Mouse (Mus musculus) CH12.LX (cell line): ENCODE results near the gene Samd7. TPM values are rescaled to one million over a fixed set of nuclear protein-coding genes. Genes with fewer than 3 reads are reported as not detected.

Experiments used
- DNase-seq: peaks from one replicate; pipeline ENCODE4 v3.0.0-alpha.2; 2013; ENCODE audit errors: extremely low read depth
- H3K27ac ChIP-seq: 2 replicates; pipeline ENCODE4 v1.5.1; 2012; ENCODE audit warnings: low read depth, mild to moderate bottlenecking, control low read depth, moderate library complexity; ENCODE audit not compliant: insufficient read depth
- H3K27me3 ChIP-seq: replicated peaks from 2 replicates; pipeline ENCODE3; 2012; ENCODE audit warnings: inconsistent platforms
- H3K36me3 ChIP-seq, 2 experiments: replicated peaks in 1 of 2; 2 replicates each; pipeline versions ENCODE3 to v1.6.1; 2012; ENCODE audit warnings: inconsistent platforms in 1 of 2, low read length in 1 of 2, mild to moderate bottlenecking in 1 of 2, mixed read lengths in 1 of 2, moderate library complexity in 1 of 2; ENCODE audit not compliant: control insufficient read depth in 1 of 2, insufficient read depth in 1 of 2
- H3K4me1 ChIP-seq, 2 experiments: 2 replicates each; pipeline ENCODE4 v1.6.1; 2012; ENCODE audit warnings: inconsistent platforms in 1 of 2, moderate library complexity in 1 of 2; ENCODE audit not compliant: insufficient read depth in 2 of 2, control insufficient read depth in 1 of 2
- H3K4me2 ChIP-seq: 2 replicates; pipeline ENCODE4 v1.6.1; 2012; ENCODE audit warnings: low read depth, mild to moderate bottlenecking, control low read depth; ENCODE audit not compliant: poor library complexity, insufficient read depth, severe bottlenecking
- H3K4me3 ChIP-seq, 3 experiments: fragments of 150-350 bp in 1 of 3; sonication (generic) in 1 of 3; replicated peaks in 1 of 3; 2 replicates each; pipeline versions ENCODE3 to v1.5.1; 2011 to 2012; ENCODE audit warnings: low read depth in 2 of 3, low read length in 2 of 3, mild to moderate bottlenecking in 2 of 3, moderate library complexity in 2 of 3, control low read depth in 1 of 3, improper control_type of control experiment in 1 of 3, inconsistent platforms in 1 of 3, mixed read lengths in 1 of 3; ENCODE audit not compliant: poor library complexity in 1 of 3
- H3K79me2 ChIP-seq: replicated peaks from 2 replicates; pipeline ENCODE4 v1.6.1; 2012; ENCODE audit warnings: mild to moderate bottlenecking, moderate library complexity; ENCODE audit not compliant: control insufficient read depth, poor library complexity, insufficient read depth, severe bottlenecking; ENCODE audit errors: extremely low read depth
- H3K9ac ChIP-seq: 2 replicates; pipeline ENCODE4 v1.6.1; 2012; ENCODE audit warnings: low read depth, mild to moderate bottlenecking, control low read depth, moderate library complexity; ENCODE audit not compliant: insufficient read depth
- H3K9me3 ChIP-seq: replicated peaks from 2 replicates; pipeline ENCODE3; 2012; ENCODE audit warnings: low read length, inconsistent platforms, mixed read lengths
- BHLHE40 ChIP-seq: IDR thresholded peaks from 2 replicates; pipeline ENCODE4 v1.6.1; 2011; ENCODE audit warnings: mild to moderate bottlenecking, low read depth, low read length, improper control_type of control experiment
- CHD1 ChIP-seq: IDR thresholded peaks from 2 replicates; pipeline ENCODE4 v1.6.1; 2012; ENCODE audit warnings: low read depth, low read length, improper control_type of control experiment, inconsistent platforms
- CHD2 ChIP-seq: IDR thresholded peaks from 2 replicates; pipeline ENCODE4 v1.6.1; 2011; ENCODE audit warnings: low read length, improper control_type of control experiment
- EP300 ChIP-seq: IDR thresholded peaks from 2 replicates; pipeline ENCODE4 v1.6.1; 2011; ENCODE audit warnings: low read length, improper control_type of control experiment
- GABPA ChIP-seq: IDR thresholded peaks from 2 replicates; pipeline ENCODE4 v1.6.1; 2012; ENCODE audit warnings: low read depth, low read length, improper control_type of control experiment, inconsistent platforms; ENCODE audit not compliant: insufficient replicate concordance
- IRF4 ChIP-seq: IDR thresholded peaks from 2 replicates; pipeline ENCODE4 v1.6.1; 2014; ENCODE audit warnings: low read depth, mild to moderate bottlenecking, inconsistent platforms, low read length, improper control_type of control experiment
- JUN ChIP-seq: IDR thresholded peaks from 2 replicates; pipeline ENCODE4 v1.6.1; 2011; ENCODE audit warnings: low read depth, mild to moderate bottlenecking, low read length, improper control_type of control experiment, moderate library complexity; ENCODE audit not compliant: insufficient read depth
- JUND ChIP-seq: conservative IDR thresholded peaks from 2 replicates; pipeline ENCODE4 v1.6.1; 2011; ENCODE audit warnings: low read depth, low read length, improper control_type of control experiment
- MAFK ChIP-seq: IDR thresholded peaks from 2 replicates; pipeline ENCODE4 v1.6.1; 2011; ENCODE audit warnings: low read length, improper control_type of control experiment; ENCODE audit not compliant: insufficient replicate concordance
- MAX ChIP-seq: IDR thresholded peaks from 2 replicates; pipeline ENCODE4 v1.6.1; 2011; ENCODE audit warnings: low read length, improper control_type of control experiment
- MAZ ChIP-seq: IDR thresholded peaks from 2 replicates; pipeline ENCODE4 v1.6.1; 2012; ENCODE audit warnings: low read depth, mild to moderate bottlenecking, inconsistent platforms, low read length, improper control_type of control experiment, moderate library complexity
- MEF2A ChIP-seq: IDR thresholded peaks from 2 replicates; pipeline ENCODE4 v1.6.1; 2014; ENCODE audit warnings: low read depth, mild to moderate bottlenecking, inconsistent platforms, low read length, improper control_type of control experiment, borderline replicate concordance
- MXI1 ChIP-seq: IDR thresholded peaks from 2 replicates; pipeline ENCODE4 v1.6.1; 2011; ENCODE audit warnings: mild to moderate bottlenecking, low read depth, low read length, improper control_type of control experiment
- MYC ChIP-seq: IDR thresholded peaks from 2 replicates; pipeline ENCODE4 v1.6.1; 2011; ENCODE audit warnings: low read depth, mild to moderate bottlenecking, improper control_type of control experiment, low read length
- NRF1 ChIP-seq: IDR thresholded peaks from 2 replicates; pipeline ENCODE4 v1.6.1; 2014; ENCODE audit warnings: low read depth, mild to moderate bottlenecking, inconsistent platforms, low read length, improper control_type of control experiment, moderate library complexity
- PAX5 ChIP-seq: IDR thresholded peaks from 2 replicates; pipeline ENCODE4 v1.6.1; 2012; ENCODE audit warnings: low read length, inconsistent platforms, mixed read lengths
- POLR2AphosphoS2 ChIP-seq: IDR thresholded peaks from 2 replicates; pipeline ENCODE4 v1.6.1; 2011; ENCODE audit warnings: low read depth, low read length, improper control_type of control experiment
- RAD21 ChIP-seq: IDR thresholded peaks from 2 replicates; pipeline ENCODE4 v1.6.1; 2011; ENCODE audit warnings: low read depth, mild to moderate bottlenecking, low read length, improper control_type of control experiment, moderate library complexity
- RCOR1 ChIP-seq: conservative IDR thresholded peaks from 2 replicates; pipeline ENCODE4 v1.6.1; 2012; ENCODE audit warnings: low read depth, mild to moderate bottlenecking, inconsistent platforms, low read length, improper control_type of control experiment
- SMC3 ChIP-seq: IDR thresholded peaks from 2 replicates; pipeline ENCODE4 v1.6.1; 2011; ENCODE audit warnings: low read depth, low read length, improper control_type of control experiment
- TBP ChIP-seq: conservative IDR thresholded peaks from 2 replicates; pipeline ENCODE4 v1.6.1; 2011; ENCODE audit warnings: low read depth, low read length, improper control_type of control experiment
- TCF12 ChIP-seq: IDR thresholded peaks from 2 replicates; pipeline ENCODE4 v1.6.1; 2014; ENCODE audit warnings: low read depth, mild to moderate bottlenecking, inconsistent platforms, low read length, improper control_type of control experiment
- UBTF ChIP-seq: IDR thresholded peaks from 2 replicates; pipeline ENCODE4 v1.6.1; 2012; ENCODE audit warnings: low read depth, mild to moderate bottlenecking, inconsistent platforms, low read length, improper control_type of control experiment, moderate library complexity
- USF1 ChIP-seq: IDR thresholded peaks from 2 replicates; pipeline ENCODE4 v1.6.1; 2014; ENCODE audit warnings: low read depth, mild to moderate bottlenecking, inconsistent platforms, low read length, improper control_type of control experiment
- USF2 ChIP-seq: conservative IDR thresholded peaks from 2 replicates; pipeline ENCODE4 v1.6.1; 2011; ENCODE audit warnings: low read depth, low read length, improper control_type of control experiment
- ZC3H11A ChIP-seq: IDR thresholded peaks from 2 replicates; pipeline ENCODE4 v1.6.1; 2012; ENCODE audit warnings: low read depth, mild to moderate bottlenecking, inconsistent platforms, low read length, improper control_type of control experiment
- ZKSCAN1 ChIP-seq: IDR thresholded peaks from 2 replicates; pipeline ENCODE4 v1.6.1; 2012; ENCODE audit warnings: low read depth, inconsistent platforms, low read length, improper control_type of control experiment, borderline replicate concordance
- ZMIZ1 ChIP-seq: IDR thresholded peaks from 2 replicates; pipeline ENCODE4 v1.6.1; 2012; ENCODE audit warnings: low read depth, mild to moderate bottlenecking, inconsistent platforms, low read length, improper control_type of control experiment
- ZNF384 ChIP-seq: IDR thresholded peaks from 2 replicates; pipeline ENCODE4 v1.6.1; 2012; ENCODE audit warnings: low read depth, low read length, improper control_type of control experiment, inconsistent platforms
- dilution Hi-C: fragments of 300-500 bp; cut with MboI; formaldehyde crosslinking; loops from 2 replicates; pipeline ENCODE4 v1.14.3; 2020; ENCODE audit warnings: low sequenced_read_pairs; ENCODE audit not compliant: extremely low pct_unique_long_range_greater_than_20kb, extremely low pct_ligation_motif_present
- in situ Hi-C: fragments of 300-500 bp; cut with MboI; formaldehyde crosslinking; loops from 3 replicates; pipeline ENCODE4 v1.14.3; 2019; ENCODE audit warnings: low sequenced_read_pairs, low pct_ligation_motif_present, low pct_unique_long_range_greater_than_20kb, mixed read lengths
- polyA plus RNA-seq: library from polyadenylated mRNA; unstranded; fragments of >175 nt; gene quantifications from 2 replicates; pipeline ENCODE4 v1.2.1, GENCODE M21; 2012; ENCODE audit warnings: low read depth; ENCODE audit not compliant: insufficient read length
- total RNA-seq, 2 experiments: library from RNA; depleted of rRNA; stranded (reverse); fragments of 300-350 nt in 1 of 2; fragments of >200 nt in 1 of 2; gene quantifications; 2 replicates each; pipeline ENCODE4 v1.2.3; 2012 to 2014

The Samd7 gene
- total and polyA plus RNA-seq, 3 experiments = not detected

DNA sequence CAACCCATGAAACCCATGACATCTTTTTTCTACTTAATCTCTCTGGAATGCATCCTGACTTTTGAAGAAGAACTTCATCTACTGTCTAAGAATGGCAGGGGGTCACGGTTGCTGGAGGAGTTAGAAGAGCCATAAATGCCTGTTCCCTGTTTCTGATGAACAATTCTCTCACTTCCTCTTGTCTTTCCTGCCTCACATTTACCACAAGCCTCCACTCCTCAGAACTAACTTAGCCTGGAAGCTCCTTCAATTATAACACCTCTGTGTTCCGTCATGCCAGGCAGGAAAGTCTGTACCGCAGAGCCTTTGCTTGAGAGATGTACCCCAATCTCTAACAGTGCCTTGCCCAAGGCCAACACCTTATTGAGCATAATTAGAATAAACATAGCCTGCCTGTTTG lies 27.4 kb upstream of the Samd7 start:
- TF ChIP-seq CHD2 (no peak), NRF1 (no peak), JUND (no peak), MEF2A (no peak), CHD1 (no peak), GABPA (no peak), BHLHE40 (no peak), ZNF384 (no peak), ZMIZ1 (no peak), EP300 (no peak; the same call in 1 of the 2 replicates), RCOR1 (no peak), MAFK (no peak), MXI1 (no peak), JUN (no peak), ZC3H11A (no peak), POLR2AphosphoS2 (no peak), SMC3 (no peak), MAX (no peak), RAD21 (no peak)
- Histone ChIP-seq H3K9me3 (no peaks in the 10 kb centered on the region), H3K36me3 (no peaks in the 10 kb centered on the region), H3K27ac (no peak overlapping the region), H3K9ac (no peak overlapping the region), H3K27me3 (no peaks in the 10 kb centered on the region), H3K4me3 (no peak overlapping the region), H3K4me2 (no peak overlapping the region), H3K79me2 (no peaks in the 10 kb centered on the region), H3K4me1 (peaks cover 0 to 10% of the 10 kb centered on the region in 2 experiments; a peak in 1 of 4 replicates)
- DNase-seq = no peak
- in situ Hi-C loops (no loop called here), dilution Hi-C loops (no loop called here)

DNA sequence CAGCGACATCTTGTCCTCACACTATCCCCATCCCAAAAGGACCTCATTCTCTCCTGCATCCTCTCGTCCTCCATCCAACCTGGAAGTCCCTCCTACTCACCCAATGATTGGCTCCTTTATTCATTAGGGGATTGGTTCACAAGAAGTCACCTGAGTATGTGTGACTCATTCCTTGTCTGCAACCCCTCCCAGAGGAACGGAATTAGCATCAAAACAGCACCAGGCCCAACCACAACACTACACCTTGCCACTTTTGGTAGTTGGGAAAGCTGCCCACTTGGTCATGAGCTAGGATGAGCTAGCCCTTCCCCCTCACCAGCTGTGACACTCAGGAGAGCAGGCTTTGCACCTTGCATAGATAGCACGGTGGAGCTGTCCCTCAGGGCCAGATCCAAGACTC lies 24.1 kb upstream of the Samd7 start:
- Histone ChIP-seq H3K4me2 (no peak overlapping the region), H3K27me3 (no peaks in the 10 kb centered on the region), H3K36me3 (no peaks in the 10 kb centered on the region), H3K27ac (no peak overlapping the region), H3K9me3 (no peaks in the 10 kb centered on the region), H3K79me2 (no peaks in the 10 kb centered on the region), H3K4me1 (peaks cover 0 to 10% of the 10 kb centered on the region in 2 experiments; a peak in 1 of 4 replicates), H3K9ac (no peak overlapping the region), H3K4me3 (no peak overlapping the region)
- in situ Hi-C loops = no loop called here
- TF ChIP-seq MAX (no peak), EP300 (no peak), MAZ (no peak), ZKSCAN1 (no peak), POLR2AphosphoS2 (no peak), RCOR1 (no peak), USF2 (no peak), JUND (no peak), USF1 (no peak), CHD2 (no peak), MYC (no peak), TBP (no peak), TCF12 (no peak), SMC3 (no peak), PAX5 (no peak), IRF4 (no peak), UBTF (no peak), JUN (no peak)
- DNase-seq = no peak
- dilution Hi-C loops = no loop called here
